Mouse (Mus musculus): Measurements from ENCODE around the gene Gm28047. TPM values are rescaled to one million over a fixed set of nuclear protein-coding genes. Genes with fewer than 3 reads are reported as not detected.

The Gm28047 gene
- 7.3 TPM in 1 of 2 replicates, not detected in the other for polyA plus RNA-seq (2011; ENCODE audit: insufficient read depth, insufficient read length, low replicate concordance, missing spikeins)

- TF ChIP-seq POLR2A (IDR thresholded peaks at IDR 0.05; ENCODE audit: borderline replicate concordance, control insufficient read depth, low read depth, low read length) (peak; percentile 70; the same call in 1 of the 2 replicates), CTCF (IDR thresholded peaks at IDR 0.05; ENCODE audit: control insufficient read depth, insufficient read depth, low read length) (no peak)
- Histone ChIP-seq H3K4me3 (replicated peaks; ENCODE audit: control insufficient read depth, low read depth, low read length) (peak within 1 kb of the TSS; percentile 91), H3K4me1 (ENCODE audit: control insufficient read depth, insufficient read depth, low read length) (no peaks in the 10 kb centered on the region; the same call in 1 of the 2 replicates), H3K27ac (ENCODE audit: control insufficient read depth, insufficient read depth, low read depth, low read length, poor library complexity) (peak within 1 kb of the TSS; percentile 91)
- under 1% methylated on average over 51 of the region's 51 CpGs for WGBS
Measured at GRCm38 (mm10) chr15:102624970-102625686, at the start of gene Gm28047, which contains the start of gene Atf7. Gene Gm28047 (minus strand): TSS chr15:102625067. Gene Atf7 (minus strand): TSS chr15:102625464.

- TF ChIP-seq CTCF (IDR thresholded peaks at IDR 0.05; ENCODE audit: control insufficient read depth, insufficient read depth, low read length) (no peak), POLR2A (IDR thresholded peaks at IDR 0.05; ENCODE audit: borderline replicate concordance, control insufficient read depth, low read depth, low read length) (no peak)
- 44% methylated on average over 10 of the region's 10 CpGs for WGBS
Measured at GRCm38 (mm10) chr15:102673548-102673947, 48.7 kb upstream of the Gm28047 start.

GRCm38 (mm10) chr15:102672215-102673071 is 47.6 kb upstream of the Gm28047 start, which contains the start of gene Atp5g2:
Gene Atp5g2 (minus strand): TSS chr15:102672352.
- Histone ChIP-seq H3K27ac (ENCODE audit: control insufficient read depth, insufficient read depth, low read depth, low read length, poor library complexity) (peak within 1 kb of the TSS; percentile 33; the same call in 1 of the 2 replicates), H3K4me1 (ENCODE audit: control insufficient read depth, insufficient read depth, low read length) (peaks cover 2% of the 10 kb centered on the region; the same call in 1 of the 2 replicates), H3K4me3 (replicated peaks; ENCODE audit: control insufficient read depth, low read depth, low read length) (peak within 1 kb of the TSS; percentile 26)
- 16% methylated on average over 37 of the region's 37 CpGs for WGBS
- TF ChIP-seq CTCF (IDR thresholded peaks at IDR 0.05; ENCODE audit: control insufficient read depth, insufficient read depth, low read length) (no peak), POLR2A (IDR thresholded peaks at IDR 0.05; ENCODE audit: borderline replicate concordance, control insufficient read depth, low read depth, low read length) (no peak)

More at GRCm38 (mm10) chr15:102673548-102673947, 48.7 kb upstream of the Gm28047 start:
- Histone ChIP-seq H3K4me1 (ENCODE audit: control insufficient read depth, insufficient read depth, low read length) (peaks cover 2% of the 10 kb centered on the region; the same call in 1 of the 2 replicates), H3K27ac (ENCODE audit: control insufficient read depth, insufficient read depth, low read depth, low read length, poor library complexity) (no peak overlapping the region), H3K4me3 (replicated peaks; ENCODE audit: control insufficient read depth, low read depth, low read length) (no peak overlapping the region)

- TF ChIP-seq POLR2A (IDR thresholded peaks at IDR 0.05; ENCODE audit: borderline replicate concordance, control insufficient read depth, low read depth, low read length) (peak; percentile 38; the same call in 1 of the 2 replicates), CTCF (IDR thresholded peaks at IDR 0.05; ENCODE audit: control insufficient read depth, insufficient read depth, low read length) (no peak)
- H3K27ac ChIP-seq (ENCODE audit: control insufficient read depth, insufficient read depth, low read depth, low read length, poor library complexity) = peak overlapping the region; percentile 33; the same call in 1 of the 2 replicates
- peak overlapping the region; percentile 26 for H3K4me3 ChIP-seq (replicated peaks; ENCODE audit: control insufficient read depth, low read depth, low read length)
- WGBS = 4% methylated on average over 34 of the region's 34 CpGs
- peaks cover 2% of the 10 kb centered on the region; the same call in 1 of the 2 replicates for H3K4me1 ChIP-seq (ENCODE audit: control insufficient read depth, insufficient read depth, low read length)
Measured at GRCm38 (mm10) chr15:102671721-102672214, 46.9 kb upstream of the Gm28047 start.

- TF ChIP-seq POLR2A (IDR thresholded peaks at IDR 0.05; ENCODE audit: borderline replicate concordance, control insufficient read depth, low read depth, low read length) = peak; percentile 74; the same call in 1 of the 2 replicates
- TF ChIP-seq CTCF (IDR thresholded peaks at IDR 0.05; ENCODE audit: control insufficient read depth, insufficient read depth, low read length) = peak; percentile 99
- H3K27ac ChIP-seq (ENCODE audit: control insufficient read depth, insufficient read depth, low read depth, low read length, poor library complexity) = peak overlapping the region; percentile 81
- peak overlapping the region; percentile 94 for H3K4me3 ChIP-seq (replicated peaks; ENCODE audit: control insufficient read depth, low read depth, low read length)
- H3K4me1 ChIP-seq (ENCODE audit: control insufficient read depth, insufficient read depth, low read length) = peaks cover 2% of the 10 kb centered on the region; the same call in 1 of the 2 replicates
- WGBS = under 1% methylated on average over 53 of the region's 53 CpGs
Measured at GRCm38 (mm10) chr15:102670767-102671575, 46.1 kb upstream of the Gm28047 start.

- H3K27ac ChIP-seq (ENCODE audit: control insufficient read depth, insufficient read depth, low read depth, low read length, poor library complexity) = peak overlapping the region; percentile 81; the same call in 1 of the 2 replicates
- H3K4me3 ChIP-seq (replicated peaks; ENCODE audit: control insufficient read depth, low read depth, low read length) = peak overlapping the region; percentile 94
- H3K4me1 ChIP-seq (ENCODE audit: control insufficient read depth, insufficient read depth, low read length) = peaks cover 2% of the 10 kb centered on the region; the same call in 1 of the 2 replicates
- TF ChIP-seq POLR2A (IDR thresholded peaks at IDR 0.05; ENCODE audit: borderline replicate concordance, control insufficient read depth, low read depth, low read length) = no peak
- no peak for TF ChIP-seq CTCF (IDR thresholded peaks at IDR 0.05; ENCODE audit: control insufficient read depth, insufficient read depth, low read length)
- WGBS = 2% methylated on average over 6 of the region's 6 CpGs
Measured at GRCm38 (mm10) chr15:102670281-102670680, 45.4 kb upstream of the Gm28047 start.

GRCm38 (mm10) chr15:102669571-102669970 is 44.7 kb upstream of the Gm28047 start:
- Histone ChIP-seq H3K27ac (ENCODE audit: control insufficient read depth, insufficient read depth, low read depth, low read length, poor library complexity) (no peak overlapping the region), H3K4me3 (replicated peaks; ENCODE audit: control insufficient read depth, low read depth, low read length) (no peak overlapping the region), H3K4me1 (ENCODE audit: control insufficient read depth, insufficient read depth, low read length) (peaks cover 2% of the 10 kb centered on the region; the same call in 1 of the 2 replicates)
- WGBS = 77% methylated on average over 8 of the region's 8 CpGs
- TF ChIP-seq POLR2A (IDR thresholded peaks at IDR 0.05; ENCODE audit: borderline replicate concordance, control insufficient read depth, low read depth, low read length) (no peak), CTCF (IDR thresholded peaks at IDR 0.05; ENCODE audit: control insufficient read depth, insufficient read depth, low read length) (no peak)
